Mouse (Mus musculus) right cerebral cortex, adult 2 months (tissue): Measurements from ENCODE around the gene Kcne4.
A peak's percentile ranks its signal among the peaks of the same experiment; 100 is the strongest.

Source experiments
- DNase-seq, 2 experiments: peaks; one replicate each; pipeline ENCODE4 v3.0.0; 2021 to 2022; ENCODE audit warnings: low spot score in 2 of 2

Kcne4 gene

DNA sequence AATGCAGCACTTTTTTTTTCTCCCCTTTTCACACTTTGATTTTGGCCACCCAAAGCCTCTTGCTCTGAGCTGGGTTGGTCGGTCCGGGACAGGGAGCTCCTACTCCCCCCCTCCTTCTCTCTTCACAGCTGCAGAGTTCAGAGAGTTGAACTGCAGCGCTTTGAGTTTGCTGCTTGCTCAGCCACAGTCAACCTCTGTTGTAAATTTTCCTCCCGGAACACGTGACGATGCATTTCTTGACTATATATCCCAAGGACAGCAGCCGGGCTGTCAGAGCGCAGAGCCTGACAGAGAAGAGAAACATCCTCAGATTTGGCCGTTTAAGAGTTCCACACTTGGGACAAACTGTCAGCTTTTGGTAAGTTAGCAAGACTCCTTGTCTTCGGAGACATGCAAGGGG, at the start of gene Kcne4:
Gene Kcne4 (plus strand): TSS at position 120 of the 400 bp plus-strand sequence.
- no peak for DNase-seq

DNA sequence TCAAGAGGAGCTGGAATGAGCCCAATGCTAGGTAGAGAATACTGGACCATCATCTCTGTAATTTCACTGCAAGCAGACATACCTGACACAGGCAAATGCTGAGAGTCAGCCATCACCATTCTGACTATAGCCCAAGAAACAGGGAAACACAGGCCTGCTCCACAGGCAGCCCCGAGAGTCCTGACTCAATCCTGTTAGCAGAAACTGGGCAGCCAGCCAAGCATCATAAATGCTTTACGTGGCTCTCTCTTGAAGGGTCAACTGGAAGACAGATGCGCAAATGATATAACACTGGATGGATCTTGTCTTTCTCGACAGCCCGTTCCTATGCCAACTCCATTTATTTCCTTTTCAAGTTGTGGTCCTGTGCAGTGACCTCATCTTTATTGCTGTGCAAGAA, 34.7 kb upstream of the Kcne4 start:
- DNase-seq, result no peak

DNA sequence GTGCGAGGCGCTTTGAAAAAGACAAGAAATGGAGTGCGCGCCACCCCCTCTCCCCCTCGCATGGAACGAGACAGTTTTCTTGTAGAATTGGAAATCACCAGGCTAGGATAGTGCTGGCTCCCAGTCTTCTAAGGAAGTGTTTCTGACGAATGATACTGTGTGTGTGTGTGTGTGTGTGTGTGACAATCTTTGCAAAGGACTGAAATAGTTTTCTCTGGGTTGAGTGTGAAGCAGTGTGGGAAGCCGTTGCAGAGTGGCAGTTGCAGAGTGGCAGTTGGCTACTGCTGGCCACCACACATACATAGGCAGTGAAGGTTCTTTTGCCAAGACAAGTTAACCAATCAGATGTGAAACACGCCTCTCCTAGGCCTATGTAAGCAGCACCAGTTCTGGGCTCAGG, 31.6 kb upstream of the Kcne4 start:
- peak; percentile 16 to 19 for DNase-seq

DNA sequence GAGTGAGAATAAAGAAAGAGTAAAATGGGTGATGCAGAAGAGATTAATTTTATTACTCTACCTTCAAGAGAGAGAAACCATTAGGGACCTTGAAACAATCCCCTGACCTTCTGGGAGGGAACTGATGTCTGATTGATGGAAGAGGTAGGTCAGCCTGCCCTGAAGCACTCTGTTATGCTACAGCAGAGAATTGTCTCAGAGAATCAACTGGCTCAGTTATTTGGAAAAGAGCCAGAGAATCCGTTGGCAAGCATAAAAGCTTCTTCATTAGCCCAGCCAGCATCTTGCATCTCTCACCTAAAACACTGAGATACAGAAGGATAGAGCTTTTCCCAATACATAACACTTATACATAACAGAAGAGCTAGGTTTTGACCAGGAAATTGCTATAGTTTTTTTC, 26.8 kb upstream of the Kcne4 start:
- no peak for DNase-seq

DNA sequence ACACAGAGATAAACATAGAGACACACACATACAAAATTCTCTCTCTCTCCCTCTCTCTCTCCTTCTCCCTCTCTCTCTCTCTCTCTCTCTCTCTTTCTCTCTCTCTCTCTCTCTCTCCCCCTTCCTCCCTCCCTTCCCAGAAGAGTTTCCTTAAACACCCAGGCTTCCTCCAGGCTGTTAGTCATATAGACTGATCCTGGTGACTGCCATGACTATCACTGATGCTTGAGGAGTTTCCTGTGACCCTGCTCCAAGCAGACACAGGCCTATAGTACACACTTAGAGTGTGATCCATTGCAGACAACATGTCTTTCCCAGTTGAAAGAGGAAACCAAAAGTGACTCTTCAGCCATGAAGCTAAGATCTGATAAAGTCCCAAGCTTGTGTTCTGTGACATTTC, 9.1 kb upstream of the Kcne4 start:
- no peak for DNase-seq

DNA sequence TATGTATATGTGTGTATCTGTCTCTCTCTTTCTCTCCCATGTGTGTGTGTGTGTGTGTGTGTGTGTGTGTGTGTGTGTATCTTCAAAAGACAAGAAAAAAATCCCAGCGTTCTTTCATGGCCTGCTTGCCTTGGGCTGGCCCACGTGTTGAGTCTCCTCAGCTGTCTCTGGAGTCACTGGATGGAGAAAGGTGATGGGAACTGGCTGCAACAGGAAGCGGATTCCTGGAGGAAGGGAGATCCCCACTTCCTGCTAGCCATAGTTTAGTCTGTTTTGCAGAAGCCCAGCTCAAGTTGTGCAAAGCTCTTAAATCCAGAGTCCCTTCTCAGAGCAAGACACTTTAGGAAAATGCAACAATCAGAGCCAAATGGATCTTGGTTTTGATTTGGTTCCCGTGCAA, 6.7 kb upstream of the Kcne4 start:
- DNase-seq, result no peak

DNA sequence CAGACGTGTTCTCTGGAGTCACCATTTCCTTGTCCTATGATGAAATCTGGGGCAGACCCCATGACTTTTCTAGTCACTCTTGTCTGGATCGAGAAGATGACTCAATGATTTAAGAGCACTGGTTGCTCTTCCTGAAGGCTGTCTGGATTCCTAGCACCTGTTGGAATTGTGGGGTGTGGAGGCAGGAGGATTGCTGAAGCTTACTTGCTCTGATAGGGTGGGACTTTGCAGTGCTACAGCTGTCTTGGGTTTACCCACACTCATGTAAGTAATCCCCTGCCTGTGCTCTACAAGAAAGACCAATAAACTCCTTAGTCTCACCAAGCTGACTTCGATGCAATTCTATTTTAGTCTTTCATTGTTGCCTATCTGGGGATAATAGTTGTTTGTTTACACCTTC, 5.7 kb upstream of the Kcne4 start:
- no peak for DNase-seq

DNA sequence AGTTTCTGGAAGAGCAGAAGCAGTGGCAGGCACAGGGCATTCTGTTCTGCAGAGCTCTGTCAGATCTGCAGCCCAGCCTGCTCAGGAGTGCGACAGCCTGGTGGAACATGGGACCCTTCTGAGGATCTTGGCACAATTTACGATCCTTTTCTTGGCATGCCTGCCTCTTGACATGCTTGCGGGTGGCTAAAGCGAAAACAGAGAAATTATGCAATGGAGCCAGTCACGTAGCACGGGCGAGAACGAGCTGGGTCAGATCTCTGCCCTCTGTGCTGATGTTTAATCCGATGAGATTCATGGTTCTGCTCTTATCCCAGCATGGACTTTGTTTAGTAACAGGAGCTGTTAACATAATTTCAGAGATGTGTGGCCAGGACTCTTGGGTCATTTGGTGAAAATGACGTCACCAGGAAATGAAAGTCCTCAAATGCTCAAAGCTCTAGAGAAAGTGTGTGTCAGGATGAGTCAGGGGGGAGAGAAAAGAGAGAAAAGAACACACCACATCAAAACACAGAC, 4.5 kb upstream of the Kcne4 start:
- no peak for DNase-seq

DNA sequence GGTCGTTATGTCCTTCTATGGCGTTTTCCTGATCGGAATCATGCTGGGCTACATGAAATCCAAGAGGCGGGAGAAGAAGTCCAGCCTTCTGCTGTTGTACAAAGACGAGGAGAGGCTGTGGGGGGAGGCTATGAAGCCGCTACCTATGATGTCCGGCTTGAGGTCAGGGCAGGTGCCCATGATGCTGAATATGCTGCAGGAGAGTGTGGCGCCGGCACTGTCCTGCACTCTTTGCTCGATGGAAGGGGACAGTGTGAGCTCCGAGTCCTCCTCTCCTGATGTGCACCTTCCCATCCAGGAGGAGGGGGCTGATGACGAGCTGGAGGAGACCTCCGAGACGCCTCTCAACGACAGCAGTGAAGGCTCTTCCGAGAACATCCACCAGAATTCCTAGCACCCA, 1.2 kb downstream of the Kcne4 start:
- DNase-seq, result no peak

DNA sequence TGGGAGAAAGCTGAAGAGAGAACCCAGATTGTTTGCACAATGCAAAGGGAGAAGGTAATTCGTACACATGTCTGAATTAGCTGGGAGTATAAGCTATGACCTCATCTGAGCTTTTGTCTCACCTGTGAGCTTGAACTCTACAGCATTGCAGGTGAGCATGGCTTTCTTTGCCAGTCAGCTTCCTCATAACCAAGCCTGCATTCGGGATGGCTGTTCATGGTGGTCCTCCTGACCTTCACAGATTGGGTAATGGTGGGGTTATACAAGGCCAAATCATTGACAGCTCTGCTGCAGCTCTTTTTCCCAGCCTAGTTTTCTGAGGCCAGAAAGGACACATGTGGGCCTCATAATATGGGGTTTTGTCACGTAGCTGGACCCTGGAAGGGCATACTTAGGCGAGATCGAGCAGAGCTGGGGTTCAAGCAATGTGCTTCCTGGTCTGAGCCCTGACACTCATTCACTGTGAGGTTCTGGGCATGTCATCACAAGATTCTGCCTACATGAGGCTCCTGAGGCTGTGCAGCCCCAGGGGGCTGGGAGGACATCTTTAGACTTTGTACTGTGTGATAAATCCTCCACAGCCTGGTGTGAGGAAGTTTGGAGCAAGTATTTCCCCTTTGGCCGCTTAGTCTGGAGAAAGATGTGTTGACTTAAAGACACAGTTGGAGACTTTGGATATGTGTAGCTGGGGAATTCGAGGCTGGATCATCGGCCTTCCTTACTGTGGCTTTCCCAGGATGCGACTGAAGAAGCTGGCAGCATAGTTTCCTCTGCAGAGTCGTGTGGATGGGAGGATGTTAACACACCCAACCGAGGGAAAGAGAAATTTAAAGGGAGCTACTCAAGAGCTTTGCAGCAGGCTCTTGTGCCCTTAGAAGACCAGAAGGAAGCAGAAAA, 2.3 kb downstream of the Kcne4 start:
- DNase-seq, result no peak

DNA sequence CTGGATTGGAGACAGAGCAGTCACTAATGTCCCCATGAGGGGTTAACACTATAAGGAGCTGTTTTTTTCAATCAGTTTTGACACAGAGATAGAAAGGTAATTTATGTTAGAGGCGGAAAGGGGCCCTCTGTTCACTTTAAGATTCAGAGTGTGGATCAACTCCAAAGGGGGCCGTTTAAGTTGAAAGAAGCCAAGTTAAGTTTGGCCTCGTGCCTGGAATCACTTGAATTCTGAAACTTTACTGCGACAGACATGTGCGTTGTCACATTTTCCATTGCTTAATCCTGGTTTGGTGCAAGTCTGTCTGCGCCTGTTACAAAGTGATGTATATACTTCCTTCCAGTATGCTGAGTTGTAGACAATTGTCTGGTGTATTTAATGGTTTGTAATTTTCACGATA, 3.0 kb downstream of the Kcne4 start:
- DNase-seq, result no peak

DNA sequence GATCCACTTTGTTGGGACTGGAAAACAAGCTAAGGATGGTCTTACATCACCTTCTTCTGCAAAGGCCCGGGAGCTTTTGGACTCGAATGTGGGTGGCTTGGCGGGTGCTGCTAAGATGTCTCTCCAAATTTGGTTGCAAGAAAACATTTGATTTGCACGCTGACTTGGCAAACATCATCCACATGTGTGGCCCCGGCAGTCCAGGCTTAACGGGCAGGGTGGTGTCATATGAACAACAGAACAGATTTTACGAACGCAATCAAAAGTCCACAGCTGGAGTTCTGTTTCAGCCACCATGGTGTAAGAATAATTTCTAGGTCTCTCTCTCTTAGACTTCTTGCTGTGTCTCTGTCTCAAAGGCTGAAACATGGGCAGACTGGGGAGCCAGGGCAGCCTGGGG, 3.6 kb downstream of the Kcne4 start:
- DNase-seq, result no peak

DNA sequence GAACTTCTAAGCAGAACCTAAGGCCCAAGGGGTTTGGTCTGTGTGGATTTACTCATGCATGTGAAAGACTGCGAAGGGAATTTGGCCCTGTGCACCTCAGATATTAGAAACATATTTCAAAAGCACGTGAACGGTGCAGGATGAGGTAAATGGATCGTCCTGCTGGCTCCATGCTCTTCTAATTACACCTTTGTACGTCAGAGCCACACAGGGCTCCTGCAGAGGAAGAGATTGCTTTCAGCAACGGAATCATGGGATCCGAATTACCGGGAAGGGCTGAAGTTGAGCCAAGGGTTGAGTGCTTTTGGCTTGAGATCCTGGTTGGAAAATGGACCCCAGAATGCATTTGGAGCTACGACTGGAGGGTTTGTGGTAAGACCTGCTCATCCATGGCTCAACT, 4.6 kb downstream of the Kcne4 start:
- DNase-seq, result no peak

DNA sequence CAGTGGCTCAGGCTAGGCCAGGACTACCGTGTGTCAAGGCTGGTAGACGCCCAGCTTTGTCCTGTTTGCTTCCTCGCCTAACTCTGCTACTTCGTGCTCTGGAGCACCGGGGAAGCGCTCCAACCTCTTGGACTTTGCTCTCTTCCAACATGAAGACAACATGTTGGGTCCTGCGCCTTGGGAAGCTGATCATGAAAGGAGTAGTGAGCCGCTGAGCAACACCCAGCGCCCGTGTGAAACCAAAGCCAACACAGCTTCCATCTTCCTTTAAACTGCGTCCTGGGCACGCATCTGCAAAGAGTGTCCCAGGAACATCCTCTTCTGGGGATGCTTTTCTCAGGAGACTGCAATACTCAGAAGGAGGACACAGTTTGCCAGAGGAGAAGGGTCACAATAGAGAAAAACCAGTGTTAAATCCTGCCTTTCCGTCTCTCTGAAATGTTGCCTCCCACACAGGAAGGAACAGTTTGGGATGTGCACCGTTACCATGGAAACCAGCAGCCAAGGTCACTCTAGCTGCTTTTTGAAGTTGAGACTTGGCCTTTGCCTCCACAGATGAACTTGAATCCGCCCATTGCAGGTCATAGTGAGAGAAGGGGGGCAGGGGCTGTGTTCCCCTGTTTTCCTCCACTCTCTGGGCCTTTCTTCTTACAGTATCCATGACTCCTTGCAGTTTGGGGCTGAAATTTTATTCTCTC, 5.3 kb downstream of the Kcne4 start:
- DNase-seq, result peak in 1 of 2 experiments; percentile 12

DNA sequence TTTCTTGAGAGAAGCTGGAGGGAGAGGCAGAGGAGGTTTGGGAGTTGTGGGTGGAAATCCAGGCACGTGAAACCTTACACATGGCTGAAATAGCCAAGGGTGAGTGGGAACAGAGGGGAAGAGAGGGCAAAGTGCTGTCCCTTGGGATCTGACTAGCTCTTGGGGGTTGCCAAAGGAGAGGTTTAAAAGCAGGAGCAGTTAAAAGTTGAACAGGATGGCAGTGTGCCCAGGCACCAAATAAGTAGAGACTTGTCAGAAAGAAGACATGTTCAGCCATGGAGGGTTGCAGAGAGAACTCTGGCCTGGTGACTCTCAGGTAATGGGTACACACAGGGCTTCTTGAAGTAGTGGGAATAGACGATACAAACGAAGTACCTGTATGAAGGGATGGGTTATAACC, 8.7 kb downstream of the Kcne4 start:
- no peak for DNase-seq

DNA sequence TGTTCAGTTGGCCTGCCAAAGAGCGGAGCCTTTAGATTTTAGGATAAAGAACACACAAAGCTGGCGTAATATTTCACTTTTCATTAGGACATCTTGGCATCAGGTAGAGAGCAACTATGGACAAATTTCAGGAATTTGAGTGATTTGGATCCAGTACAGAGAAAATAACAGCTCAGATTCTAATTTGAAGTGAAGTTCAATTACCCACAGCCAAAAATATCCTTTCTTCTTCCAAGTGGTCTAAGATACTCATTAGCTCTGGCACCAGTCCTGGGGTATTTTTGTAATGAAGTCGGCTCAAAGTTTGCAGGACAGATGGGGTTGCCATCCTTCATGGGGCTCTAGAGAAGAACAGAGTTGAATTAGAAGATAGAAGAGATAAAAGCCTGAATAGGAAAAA, 21.9 kb downstream of the Kcne4 start:
- no peak for DNase-seq

DNA sequence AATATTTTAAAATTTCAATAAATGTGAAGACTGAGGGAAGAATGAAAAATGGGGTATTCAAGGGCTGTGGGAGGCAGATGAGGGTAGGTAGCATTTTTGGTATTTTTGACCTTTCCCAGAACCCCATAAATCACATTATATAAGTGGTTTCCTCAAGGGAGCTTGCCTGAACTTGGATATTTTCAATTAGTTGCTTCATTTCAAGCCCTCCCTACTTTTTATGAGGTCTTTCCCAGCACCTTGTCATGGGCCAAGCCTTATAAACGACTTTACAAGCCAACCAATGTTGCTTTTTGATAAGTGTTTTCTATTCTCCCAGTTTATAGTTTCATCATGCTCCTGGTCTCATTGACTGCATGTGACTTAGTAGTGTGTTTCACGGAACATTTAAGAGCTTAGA, 24.2 kb downstream of the Kcne4 start:
- DNase-seq, result no peak

DNA sequence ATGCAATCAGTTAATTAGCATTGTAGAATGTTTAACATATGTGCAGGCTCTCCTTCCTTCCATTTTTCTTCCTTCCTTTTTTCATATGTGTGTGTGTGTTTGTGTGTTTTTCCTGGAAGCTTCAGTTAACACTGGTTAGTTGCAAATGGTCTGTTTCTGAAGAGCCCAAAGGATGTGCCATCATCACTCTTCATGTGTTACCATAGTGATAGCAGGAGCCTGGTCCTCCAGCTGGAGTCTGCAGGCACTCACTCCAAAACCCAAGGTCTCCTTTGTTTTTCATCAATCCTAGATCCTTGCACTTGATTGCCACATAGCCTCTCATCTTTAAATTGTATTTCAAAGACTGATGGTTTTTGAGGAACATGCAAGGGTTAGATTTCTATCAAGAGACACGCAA, 29.1 kb downstream of the Kcne4 start:
- no peak for DNase-seq

DNA sequence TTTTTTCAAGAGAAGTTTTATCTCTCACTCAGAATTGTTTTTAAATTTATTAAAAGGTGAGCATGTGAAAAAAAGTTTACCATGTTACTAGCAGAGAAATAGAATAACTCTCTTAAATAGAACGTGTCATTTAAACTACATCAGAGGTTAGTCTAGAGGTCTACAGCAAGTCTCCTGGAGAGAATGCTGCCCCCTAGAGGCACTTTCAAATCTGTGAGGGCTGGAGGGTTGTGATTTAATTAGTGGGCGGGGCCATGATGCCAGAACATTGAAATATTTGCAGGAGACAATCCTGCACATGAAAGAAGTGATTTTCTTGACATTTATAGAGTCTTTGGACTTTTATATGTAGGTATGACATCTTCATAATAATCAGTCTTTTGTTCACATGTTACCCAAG, 29.9 kb downstream of the Kcne4 start:
- peak; percentile 18 to 19 for DNase-seq

DNA sequence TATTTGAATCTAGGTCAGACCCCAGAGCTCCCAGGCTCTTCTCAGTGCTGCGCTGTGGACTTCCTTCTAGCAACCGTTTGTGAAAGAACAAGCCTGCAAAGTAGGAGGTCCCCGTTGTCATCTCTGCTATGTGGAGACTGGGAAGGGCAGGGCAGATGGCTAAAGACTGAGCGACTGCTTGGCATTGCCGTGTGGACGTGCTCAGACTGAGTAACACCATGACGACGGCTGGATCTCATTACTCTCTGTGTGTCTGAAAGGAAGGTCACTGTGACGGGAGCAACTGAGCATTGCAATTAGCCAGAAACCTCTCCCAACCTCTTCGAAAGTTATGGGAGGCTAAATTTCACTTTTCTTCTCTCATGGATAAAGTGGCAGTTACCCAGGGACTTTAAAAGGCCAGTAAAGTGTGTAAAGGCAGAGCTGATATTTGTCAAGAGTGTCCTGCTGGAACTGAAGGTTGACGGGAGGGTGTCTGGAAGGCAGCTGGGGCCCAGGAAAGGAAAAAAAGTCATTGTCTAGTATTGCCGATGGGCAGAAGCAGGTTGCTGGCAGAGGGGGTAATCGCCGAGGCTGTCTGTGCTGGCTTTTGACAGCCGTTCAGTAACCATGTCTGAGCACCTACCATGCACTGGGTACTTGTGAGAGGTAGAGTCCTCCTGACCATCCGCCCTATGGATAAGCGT, 36.0 kb downstream of the Kcne4 start:
- DNase-seq, result no peak

DNA sequence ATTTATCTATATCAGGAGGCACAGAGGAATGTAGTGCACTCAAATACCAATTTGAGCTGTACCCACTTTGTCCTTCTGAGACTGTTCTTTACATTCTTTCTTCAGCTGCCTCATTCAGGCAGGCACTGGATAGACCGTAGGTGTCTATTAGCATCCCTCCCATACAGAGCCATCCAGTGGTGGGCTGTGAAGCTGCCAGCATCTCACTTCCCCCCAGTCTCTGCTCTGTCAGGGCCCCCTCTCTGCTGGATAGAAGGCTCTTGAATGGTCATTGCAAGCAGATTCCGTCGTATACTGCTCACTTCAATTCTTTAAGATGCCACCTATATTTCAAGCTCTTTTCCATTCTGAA, 36.5 kb downstream of the Kcne4 start:
- DNase-seq, result no peak

DNA sequence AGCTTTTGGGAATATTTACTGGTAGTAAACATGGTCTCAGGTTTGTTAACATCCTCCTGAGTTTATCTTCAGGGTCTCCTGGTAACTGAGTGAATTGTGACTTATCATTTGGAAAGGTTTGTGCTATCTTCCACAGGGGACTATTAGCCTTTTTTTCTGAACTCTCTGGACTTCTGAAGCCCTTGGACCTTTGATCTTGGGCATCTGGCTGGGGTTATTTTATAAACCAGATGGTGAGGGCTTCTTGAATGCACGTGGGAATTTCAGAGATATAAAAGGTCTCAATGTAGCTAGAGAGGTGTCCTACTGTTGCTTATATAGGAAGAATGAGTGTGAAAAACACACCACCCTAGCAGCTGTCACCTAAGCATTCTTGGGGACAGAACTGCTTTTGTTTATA, 37.7 kb downstream of the Kcne4 start:
- DNase-seq, result no peak

DNA sequence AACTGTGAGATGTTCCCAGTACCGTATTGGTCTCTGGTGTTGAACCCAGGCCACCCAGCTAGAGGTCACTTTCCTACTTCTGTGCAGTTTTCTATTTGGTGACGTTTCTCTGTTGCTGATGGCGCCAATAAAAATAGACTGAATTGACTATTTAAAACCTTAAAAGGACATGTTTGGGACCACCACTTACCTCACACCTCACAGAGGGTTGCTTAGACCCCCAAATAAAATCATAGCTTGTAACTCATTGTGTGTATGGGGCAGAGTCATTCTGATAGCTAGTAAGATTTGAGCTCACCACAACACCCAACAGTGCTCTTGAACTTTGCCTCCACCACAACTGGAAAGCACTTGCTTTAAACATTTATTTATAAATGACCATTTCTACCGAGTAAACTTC, 43.0 kb downstream of the Kcne4 start:
- no peak for DNase-seq
